Mouse (Mus musculus) cerebellum, postnatal 14 days (tissue): ENCODE results near the gene Gabarapl2.
A peak's percentile ranks its signal among the peaks of the same experiment; 100 is the strongest.

Source experiments
- DNase-seq, 2 experiments: peaks; one replicate each; pipeline ENCODE4 v3.0.0; 2021; ENCODE audit warnings: mixed read lengths in 2 of 2

The Gabarapl2 gene

DNA sequence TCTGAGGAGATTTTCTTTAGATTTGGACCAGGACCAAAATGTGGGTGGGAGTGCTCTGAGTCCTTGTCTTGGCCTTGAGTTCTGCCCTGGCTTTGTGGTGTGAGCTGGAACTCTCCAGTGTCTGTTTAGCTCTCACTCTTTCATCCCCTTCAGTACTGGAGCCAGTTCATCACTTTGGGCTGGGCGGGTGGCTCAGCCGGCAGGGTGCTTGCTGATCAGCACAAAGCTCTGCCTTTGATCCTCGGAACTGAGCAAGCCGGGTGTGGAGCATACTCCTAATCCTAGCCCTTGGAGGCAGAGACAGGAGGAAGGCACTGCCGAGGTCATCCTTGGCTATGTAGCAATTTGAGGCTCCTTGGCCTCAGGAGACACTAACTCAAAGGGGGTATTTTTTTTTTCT lies 28.5 kb downstream of the Gabarapl2 start:
- no peak for DNase-seq

DNA sequence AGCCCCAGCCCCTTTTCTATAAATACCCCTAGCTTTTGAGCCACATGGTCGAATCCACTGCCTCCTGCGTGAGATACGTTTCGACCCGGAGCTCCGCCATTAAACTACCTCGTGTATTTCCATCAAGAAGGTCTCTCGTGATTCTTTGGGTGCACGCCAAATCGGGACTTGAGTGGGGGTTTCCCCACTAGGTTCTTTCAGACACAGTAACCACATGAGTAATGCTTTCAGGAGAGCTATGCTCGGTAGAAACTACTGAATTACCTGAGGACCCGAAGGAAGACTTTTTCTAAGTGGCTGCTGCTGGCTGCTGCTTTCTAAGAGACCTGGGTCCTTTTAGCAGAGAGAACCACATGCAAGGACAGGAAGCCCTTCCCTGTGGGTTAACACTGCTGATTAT lies 33.6 kb downstream of the Gabarapl2 start:
- no peak for DNase-seq

DNA sequence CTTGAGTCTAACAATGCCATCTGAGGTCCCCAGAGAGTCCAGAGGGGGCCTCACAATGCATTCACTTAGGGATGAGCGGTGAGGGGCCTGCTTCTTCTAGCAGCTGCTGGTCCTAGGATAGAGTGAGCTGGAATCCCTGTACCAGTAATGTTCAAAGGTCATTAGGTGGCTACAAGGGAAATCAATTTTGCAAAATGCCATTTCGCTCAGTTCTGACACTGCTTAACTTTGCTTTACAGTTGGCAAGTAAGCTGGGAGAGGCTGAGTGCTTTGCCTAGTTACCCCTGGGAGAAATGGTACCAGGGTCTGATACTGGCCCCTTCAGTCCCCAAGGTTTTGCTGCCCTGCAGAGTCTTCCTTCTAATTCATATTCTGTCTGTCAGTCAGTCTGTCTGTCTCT lies 35.2 kb downstream of the Gabarapl2 start:
- DNase-seq, result no peak

DNA sequence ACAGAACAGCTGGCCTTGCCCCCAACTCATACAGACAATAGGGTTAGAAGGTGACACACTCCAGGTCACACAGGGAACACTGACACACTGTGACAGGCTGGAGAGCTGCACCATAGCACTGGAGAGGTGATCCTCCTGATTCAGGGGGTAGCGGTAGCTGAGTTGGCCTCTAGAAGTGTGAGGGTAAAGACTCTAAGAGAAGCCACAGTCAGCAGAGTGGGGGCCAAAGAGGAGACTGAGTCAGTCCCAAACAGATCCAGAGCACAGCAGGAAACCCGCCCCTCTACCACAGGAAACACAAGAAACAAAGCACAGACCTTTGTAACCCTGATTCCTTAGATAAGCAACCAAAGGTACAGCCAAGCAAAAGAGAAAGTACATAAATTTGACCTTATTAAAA lies 35.8 kb downstream of the Gabarapl2 start:
- no peak for DNase-seq

DNA sequence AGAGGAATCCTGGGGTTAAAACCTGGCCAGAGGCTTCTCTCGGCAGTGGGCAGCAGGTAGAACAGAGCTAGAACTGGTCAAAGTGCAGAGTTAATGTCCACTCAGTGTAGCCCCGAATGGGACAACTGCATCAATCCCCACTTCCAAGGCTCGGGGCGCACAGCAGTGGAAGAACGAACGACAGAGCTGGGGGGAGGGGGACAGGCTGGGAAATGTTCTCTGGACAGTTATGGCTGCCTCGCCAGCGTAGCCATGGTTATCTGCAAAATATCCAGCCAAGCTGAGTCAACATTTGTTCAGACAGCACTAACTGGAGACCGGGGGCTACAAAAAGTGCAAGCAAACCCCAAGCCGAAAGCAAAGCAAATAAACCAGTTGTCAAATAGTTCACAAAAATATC lies 37.6 kb downstream of the Gabarapl2 start:
- DNase-seq, result no peak

DNA sequence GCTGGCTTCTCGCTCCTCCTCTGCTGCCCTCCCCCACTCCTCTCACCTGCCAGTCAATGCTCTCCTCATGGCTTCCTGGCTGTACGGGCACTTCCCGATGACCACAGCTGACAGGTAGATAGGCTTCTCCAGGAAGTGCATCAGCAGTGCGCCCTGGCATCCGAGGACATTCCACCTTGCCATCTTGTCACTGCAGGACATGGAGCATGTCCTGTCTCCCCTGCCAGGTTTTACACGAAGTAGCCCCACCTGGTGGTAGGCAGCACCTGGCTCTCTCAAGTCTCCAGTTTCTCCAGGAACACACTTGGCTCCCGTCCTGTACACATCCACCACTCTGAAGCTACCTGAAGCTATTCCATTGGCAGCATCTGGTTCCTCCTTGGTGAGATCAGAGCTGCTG lies 41.6 kb downstream of the Gabarapl2 start:
- DNase-seq, result peak; percentile 72 to 75

DNA sequence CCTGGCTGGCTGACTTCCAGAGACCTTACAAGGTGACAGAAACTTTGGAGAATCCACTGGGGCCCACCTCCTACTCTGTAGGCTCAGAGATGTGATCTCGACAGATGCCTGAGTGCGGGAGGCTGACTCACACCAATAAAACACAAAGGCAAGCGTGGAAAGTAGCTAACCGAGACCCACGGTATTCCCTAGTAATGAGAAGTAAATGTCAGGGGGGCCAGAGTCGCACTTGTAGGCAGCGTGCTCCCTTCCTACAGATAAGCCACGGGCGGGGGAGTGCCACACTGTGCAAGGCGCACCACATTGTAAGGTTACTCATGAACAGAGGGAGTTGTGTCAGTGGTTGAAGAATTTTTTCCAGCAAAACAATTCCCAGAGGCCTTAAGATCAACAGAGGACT lies 44.0 kb downstream of the Gabarapl2 start:
- DNase-seq, result no peak

DNA sequence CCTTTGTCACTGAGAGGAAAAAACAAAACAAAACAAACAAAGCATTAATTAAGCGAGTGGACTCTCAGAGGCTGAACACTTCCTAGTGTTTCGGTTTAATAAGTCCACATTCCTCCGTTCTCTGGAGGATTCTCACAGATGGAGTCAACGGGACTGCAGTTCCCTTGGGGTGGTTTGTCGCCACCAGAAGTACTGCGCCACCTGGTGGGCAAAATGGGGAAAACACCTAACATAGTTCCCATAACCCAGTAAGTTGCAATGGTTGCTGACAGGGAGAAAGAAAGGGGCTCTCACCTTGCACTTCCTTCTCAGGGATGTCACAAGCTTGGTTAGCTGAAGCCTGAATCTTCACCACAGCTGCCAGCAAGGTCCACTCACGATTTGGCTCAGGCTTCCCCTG lies 49.4 kb downstream of the Gabarapl2 start:
- DNase-seq, result peak; percentile 88 to 92

DNA sequence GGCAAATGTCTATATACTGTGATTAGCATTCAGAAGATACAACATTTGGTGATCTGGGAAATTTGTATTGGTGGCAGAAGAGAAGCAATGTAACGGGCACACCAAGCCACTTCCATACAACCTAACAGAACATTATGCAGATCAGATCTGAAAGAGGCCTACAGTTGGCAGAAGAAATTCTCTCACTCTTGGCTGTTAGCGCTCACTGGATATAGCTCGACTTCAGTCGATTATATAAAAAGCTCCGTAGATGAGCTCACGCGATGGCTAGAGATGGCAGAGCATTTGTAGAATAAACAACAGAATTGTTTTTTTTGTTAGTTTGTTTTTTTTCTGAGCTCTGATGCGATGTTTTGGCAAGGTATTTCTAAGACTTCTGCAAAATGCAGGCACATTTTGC lies 50.8 kb downstream of the Gabarapl2 start:
- no peak for DNase-seq

DNA sequence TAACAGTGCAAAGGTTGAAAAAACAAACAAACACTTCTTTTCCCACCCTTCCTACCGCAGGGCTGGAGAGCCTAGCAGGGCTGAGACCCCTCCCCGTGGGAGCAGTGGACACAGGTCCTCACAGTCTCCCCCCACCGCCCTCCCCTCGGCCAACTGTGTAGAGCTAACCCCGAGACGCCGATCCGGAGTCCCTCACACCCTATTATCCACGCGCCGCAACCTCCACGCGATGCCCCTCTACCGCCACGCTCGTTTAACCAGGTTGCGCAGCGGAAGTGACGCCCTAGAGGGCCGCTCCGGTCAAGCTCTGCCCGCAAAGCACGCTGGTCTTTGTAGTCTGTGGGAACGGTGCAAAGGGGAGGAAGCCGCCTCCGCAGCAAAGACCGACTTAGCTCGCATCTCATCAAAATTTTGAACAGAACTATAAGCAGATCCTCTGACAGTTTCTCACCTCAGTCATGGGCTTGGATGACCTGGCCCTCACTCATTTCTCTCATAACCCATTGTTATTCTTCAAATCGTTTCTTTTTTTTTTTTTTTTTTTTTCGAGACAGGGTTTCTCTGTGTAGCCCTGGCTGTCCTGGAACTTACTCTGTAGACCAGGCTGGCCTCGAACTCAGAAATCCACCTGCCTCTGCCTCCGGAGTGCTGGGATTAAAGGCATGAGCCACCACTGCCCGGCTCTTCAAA lies 51.7 kb downstream of the Gabarapl2 start, which contains the start of gene Adat1:
Gene Adat1, minus strand, starts transcription at position 290 of the 690 bp plus-strand sequence.
- peak; percentile 90 to 91 for DNase-seq

DNA sequence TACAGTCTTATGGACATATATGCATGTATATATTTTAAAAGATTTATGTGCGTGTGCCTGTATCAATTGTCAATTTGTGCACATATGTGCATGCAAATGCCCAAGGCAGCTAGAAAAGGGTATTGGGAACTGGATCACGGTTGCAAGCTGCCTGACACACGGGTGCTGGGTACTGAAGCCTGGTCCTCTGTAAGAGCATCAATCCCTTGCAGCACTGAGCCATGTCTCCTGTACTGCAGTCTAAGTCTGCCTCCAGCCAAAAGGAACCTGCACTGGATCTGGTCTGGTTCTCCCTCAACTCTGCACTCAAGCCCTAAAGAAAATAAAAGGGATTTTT lies 52.2 kb downstream of the Gabarapl2 start:
- DNase-seq, result no peak
